Mouse (Mus musculus) forebrain, postnatal 0 days (tissue): ENCODE measurements around the gene Car8. TPM values are rescaled to one million over a fixed set of nuclear protein-coding genes. Genes with fewer than 3 reads are reported as not detected.
"Not testable (repeated sequence)": the region's sequence is repeated elsewhere in the genome, so short reads cannot be mapped to it uniquely, and the experiment has no call there.

Experiments
- ATAC-seq: fragments of 200-750 bp; cut with Nextera tagmentation; 2 replicates; pipeline ENCODE4 v1.8.0; 2017; ENCODE audit warnings: mild to moderate bottlenecking, moderate library complexity
- DNase-seq: peaks from one replicate; pipeline ENCODE4 v3.0.0-alpha.2; 2015
- H3K27ac ChIP-seq: fragments of 300-500 bp; sonication (generic); 2 replicates; pipeline ENCODE4 v1.5.1; 2014; ENCODE audit warnings: low read depth, mild to moderate bottlenecking, antibody characterized with exemption, low read length, moderate library complexity, mixed read lengths
- H3K27me3 ChIP-seq: fragments of 300-500 bp; sonication (generic); 2 replicates; pipeline ENCODE4 v1.6.1; 2014; ENCODE audit warnings: mild to moderate bottlenecking, low read length, mixed read lengths; ENCODE audit not compliant: insufficient read depth
- H3K36me3 ChIP-seq: fragments of 300-500 bp; sonication (generic); 2 replicates; pipeline ENCODE4 v1.6.1; 2014; ENCODE audit warnings: mild to moderate bottlenecking, moderate library complexity; ENCODE audit not compliant: insufficient read depth
- H3K4me1 ChIP-seq: fragments of 300-500 bp; sonication (generic); 2 replicates; pipeline ENCODE4 v1.6.1; 2014; ENCODE audit warnings: antibody characterized with exemption; ENCODE audit not compliant: insufficient read depth
- H3K4me2 ChIP-seq: fragments of 300-500 bp; sonication (generic); 2 replicates; pipeline ENCODE4 v1.6.1; 2014; ENCODE audit warnings: low read depth, mild to moderate bottlenecking, moderate library complexity
- H3K4me3 ChIP-seq: fragments of 300-500 bp; sonication (generic); 2 replicates; pipeline ENCODE4 v1.5.1; 2014; ENCODE audit warnings: low read depth, low read length, mixed read lengths
- H3K9ac ChIP-seq: fragments of 300-500 bp; sonication (generic); 2 replicates; pipeline ENCODE4 v1.6.1; 2014; ENCODE audit warnings: mild to moderate bottlenecking
- H3K9me3 ChIP-seq: fragments of 300-500 bp; sonication (generic); 2 replicates; pipeline ENCODE4 v1.6.1; 2016; ENCODE audit warnings: low read length
- CTCF ChIP-seq: sonication (generic); IDR thresholded peaks from 2 replicates; pipeline ENCODE4 v1.5.1; 2016; ENCODE audit warnings: antibody characterized with exemption, control low read depth, low read depth
- WGBS: fragments of 180-500 bp; shearing (Covaris S2); extraction: QIAGEN DNeasy Blood & Tissue Kit; methylation state at CpG from one replicate; pipeline ENCODE4 v1.1.7; 2014; 5-methylcytosine and 5-hydroxymethylcytosine counted together
- microRNA-seq, 2 experiments: library from miRNA; unstranded; fragments of <30 nt; microRNA quantifications; one replicate each; pipeline ENCODE4; 2016
- polyA plus RNA-seq: library from polyadenylated mRNA; unstranded; fragments of >200 nt; fragmentation: Nextera tagmentation; extraction: Ambion mirVana; gene quantifications from 2 replicates; pipeline ENCODE4 v1.2.1, GENCODE M21; 2015
- total RNA-seq: library from RNA; depleted of rRNA; stranded (reverse); fragments of >200 nt; gene quantifications from 2 replicates; pipeline ENCODE4 v1.2.3, GENCODE M21; 2014

Gene Car8
- total and polyA plus RNA-seq, 2 experiments from 2014 or later = 11.1 to 12.9 TPM

DNA sequence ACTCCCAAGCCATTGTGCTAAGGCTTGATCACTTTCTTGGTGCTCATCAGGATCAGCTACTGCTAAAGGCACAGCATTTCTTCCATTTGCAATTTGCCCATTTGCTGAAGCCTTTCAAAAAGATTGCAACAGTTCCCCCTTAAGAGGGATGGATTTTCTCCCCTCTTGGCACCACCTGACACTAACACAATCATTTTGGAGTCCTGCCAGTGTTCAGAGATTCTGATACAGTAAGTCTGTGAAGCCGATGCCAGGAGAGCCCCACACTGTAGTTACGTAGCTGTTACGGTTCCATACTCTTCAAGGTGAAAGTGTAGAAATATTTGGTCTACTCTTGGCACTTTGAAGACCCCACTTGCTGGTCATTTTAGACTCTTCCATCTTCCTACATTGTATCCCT is 137.4 kb downstream of the Car8 start:
- no peak; the same call in 1 of the 2 replicates for ATAC-seq

GRCm38 (mm10) chr4:8098084-8098483 is 140.8 kb downstream of the Car8 start:
- no peak for DNase-seq
- H3K4me2 ChIP-seq = no peak overlapping the region
- no peaks in the 10 kb centered on the region for H3K4me1 ChIP-seq
- H3K36me3 ChIP-seq = no peaks in the 10 kb centered on the region
- TF ChIP-seq CTCF = no peak
- H3K9ac ChIP-seq = no peak overlapping the region
- no peak overlapping the region for H3K4me3 ChIP-seq
- ATAC-seq = no peak
- H3K27me3 ChIP-seq = no peaks in the 10 kb centered on the region
- WGBS = 18% methylated on average over 4 of the region's 4 CpGs
- no peak overlapping the region for H3K27ac ChIP-seq
- no peaks in the 10 kb centered on the region for H3K9me3 ChIP-seq

More for the DNA sequence above, 137.4 kb downstream of the Car8 start:
- Histone ChIP-seq H3K27ac (no peak overlapping the region), H3K4me3 (no peak overlapping the region), H3K9me3 (no peaks in the 10 kb centered on the region), H3K4me2 (no peak overlapping the region), H3K27me3 (no peaks in the 10 kb centered on the region), H3K9ac (no peak overlapping the region), H3K4me1 (no peaks in the 10 kb centered on the region), H3K36me3 (no peaks in the 10 kb centered on the region)
- TF ChIP-seq CTCF = no peak
- DNase-seq = peak; percentile 43
- 19% methylated on average over 3 of the region's 3 CpGs for whole genome bisulfite sequencing

GRCm38 (mm10) chr4:8097683-8098082 is 141.2 kb downstream of the Car8 start:
- no peaks in the 10 kb centered on the region for H3K27me3 ChIP-seq
- DNase-seq = no peak
- TF ChIP-seq CTCF = no peak
- no peaks in the 10 kb centered on the region for H3K9me3 ChIP-seq
- no peak overlapping the region for H3K9ac ChIP-seq
- WGBS = 7% methylated on average over 3 of the region's 3 CpGs
- H3K4me2 ChIP-seq = no peak overlapping the region
- no peaks in the 10 kb centered on the region for H3K4me1 ChIP-seq
- H3K36me3 ChIP-seq = no peaks in the 10 kb centered on the region
- no peak overlapping the region for H3K27ac ChIP-seq
- no peak for ATAC-seq
- H3K4me3 ChIP-seq = no peak overlapping the region

- DNase-seq, H3K27ac ChIP-seq, H3K9me3 ChIP-seq, H3K27me3 ChIP-seq, H3K9ac ChIP-seq, H3K4me3 ChIP-seq, H3K4me2 ChIP-seq, ATAC-seq, H3K4me1 ChIP-seq, H3K36me3 ChIP-seq: not testable (repeated sequence)
- 26% methylated on average over 3 of the region's 3 CpGs for WGBS
Measured at GRCm38 (mm10) chr4:8093566-8093965, 145.3 kb downstream of the Car8 start.

Small RNA genes within 50 kb of the gene (microRNA-seq; reads per million reads assigned to microRNA genes)
- gene Gm25355 = 0 reads per million in 2 experiments
